Mouse (Mus musculus): ENCODE data around the gene Uaca. TPM values are rescaled to one million over a fixed set of nuclear protein-coding genes. Genes with fewer than 3 reads are reported as not detected.
A peak's percentile ranks its signal among the peaks of the same experiment; 100 is the strongest.

The Uaca gene
- total and polyA plus RNA-seq, 2 experiments from 2014 or later: 5.8 to 13.3 TPM

GRCm38 (mm10) chr9:60899797-60900459 is 105.6 kb downstream of the Uaca start:
- Histone ChIP-seq H3K4me1 (ENCODE audit: insufficient read depth, low read length) (0 out of 2 replicates have a peak, but pooled peaks cover 2% of the 10 kb centered on the region), H3K27me3 (ENCODE audit: insufficient read depth, low read length) (no peaks in the 10 kb centered on the region), H3K27ac (no peak overlapping the region), H3K9ac (replicated peaks; ENCODE audit: low read length) (no peak overlapping the region), H3K4me3 (ENCODE audit: low read length) (no peak overlapping the region), H3K4me2 (ENCODE audit: low read depth, low read length) (no peak overlapping the region), H3K36me3 (ENCODE audit: insufficient read depth, low read length) (no peaks in the 10 kb centered on the region), H3K9me3 (ENCODE audit: low read length) (no peaks in the 10 kb centered on the region)
- 67% methylated on average over 3 of the region's 3 CpGs for WGBS
- no peak for DNase-seq (ENCODE audit: low spot score)
- no peak for ATAC-seq
- no peak for TF ChIP-seq CTCF (IDR thresholded peaks at IDR 0.05; ENCODE audit: low read depth)

GRCm38 (mm10) chr9:60912266-60912665 is 117.9 kb downstream of the Uaca start:
- H3K4me2 ChIP-seq (ENCODE audit: low read depth, low read length): no peak overlapping the region
- H3K4me3 ChIP-seq (ENCODE audit: low read length): no peak overlapping the region
- H3K27me3 ChIP-seq (ENCODE audit: insufficient read depth, low read length): no peaks in the 10 kb centered on the region
- no peaks in the 10 kb centered on the region for H3K36me3 ChIP-seq (ENCODE audit: insufficient read depth, low read length)
- no peaks in the 10 kb centered on the region for H3K9me3 ChIP-seq (ENCODE audit: low read length)
- ATAC-seq (no peak), DNase-seq (ENCODE audit: low spot score) (no peak)
- H3K4me1 ChIP-seq (ENCODE audit: insufficient read depth, low read length): no peaks in the 10 kb centered on the region
- 80% methylated on average over 1 of the region's 1 CpGs for WGBS
- H3K27ac ChIP-seq: no peak overlapping the region
- no peak for TF ChIP-seq CTCF (IDR thresholded peaks at IDR 0.05; ENCODE audit: low read depth)
- H3K9ac ChIP-seq (replicated peaks; ENCODE audit: low read length): no peak overlapping the region

GRCm38 (mm10) chr9:60913626-60914025 is 119.3 kb downstream of the Uaca start:
- H3K36me3 ChIP-seq (ENCODE audit: insufficient read depth, low read length): no peaks in the 10 kb centered on the region
- no peaks in the 10 kb centered on the region for H3K4me1 ChIP-seq (ENCODE audit: insufficient read depth, low read length)
- H3K9me3 ChIP-seq (ENCODE audit: low read length): no peaks in the 10 kb centered on the region
- no peak overlapping the region for H3K27ac ChIP-seq
- no peak overlapping the region for H3K9ac ChIP-seq (replicated peaks; ENCODE audit: low read length)
- no peaks in the 10 kb centered on the region for H3K27me3 ChIP-seq (ENCODE audit: insufficient read depth, low read length)
- ATAC-seq (no peak), DNase-seq (ENCODE audit: low spot score) (no peak)
- 83% methylated on average over 3 of the region's 3 CpGs for WGBS
- no peak overlapping the region for H3K4me2 ChIP-seq (ENCODE audit: low read depth, low read length)
- no peak for TF ChIP-seq CTCF (IDR thresholded peaks at IDR 0.05; ENCODE audit: low read depth)
- H3K4me3 ChIP-seq (ENCODE audit: low read length): no peak overlapping the region

- Histone ChIP-seq H3K4me1 (ENCODE audit: insufficient read depth, low read length) (no peaks in the 10 kb centered on the region), H3K9me3 (ENCODE audit: low read length) (no peaks in the 10 kb centered on the region), H3K4me3 (ENCODE audit: low read length) (no peak overlapping the region), H3K9ac (replicated peaks; ENCODE audit: low read length) (no peak overlapping the region), H3K4me2 (ENCODE audit: low read depth, low read length) (no peak overlapping the region), H3K36me3 (ENCODE audit: insufficient read depth, low read length) (no peaks in the 10 kb centered on the region), H3K27me3 (ENCODE audit: insufficient read depth, low read length) (no peaks in the 10 kb centered on the region), H3K27ac (no peak overlapping the region)
- WGBS: 44% methylated on average over 8 of the region's 8 CpGs
- DNase-seq (ENCODE audit: low spot score) (peak; percentile 5), ATAC-seq (no peak)
- TF ChIP-seq CTCF (IDR thresholded peaks at IDR 0.05; ENCODE audit: low read depth): no peak
Measured at GRCm38 (mm10) chr9:60919936-60920672, 125.8 kb downstream of the Uaca start.

GRCm38 (mm10) chr9:60920673-60921062 is 126.3 kb downstream of the Uaca start:
- DNase-seq (ENCODE audit: low spot score) (no peak), ATAC-seq (no peak)
- 68% methylated on average over 10 of the region's 10 CpGs for WGBS
- Histone ChIP-seq H3K4me3 (ENCODE audit: low read length) (no peak overlapping the region), H3K4me1 (ENCODE audit: insufficient read depth, low read length) (no peaks in the 10 kb centered on the region), H3K9me3 (ENCODE audit: low read length) (no peaks in the 10 kb centered on the region), H3K27me3 (ENCODE audit: insufficient read depth, low read length) (no peaks in the 10 kb centered on the region), H3K27ac (no peak overlapping the region), H3K36me3 (ENCODE audit: insufficient read depth, low read length) (no peaks in the 10 kb centered on the region), H3K4me2 (ENCODE audit: low read depth, low read length) (no peak overlapping the region), H3K9ac (replicated peaks; ENCODE audit: low read length) (no peak overlapping the region)
- no peak for TF ChIP-seq CTCF (IDR thresholded peaks at IDR 0.05; ENCODE audit: low read depth)

- Histone ChIP-seq H3K9ac (replicated peaks; ENCODE audit: low read length) (no peak overlapping the region), H3K27me3 (ENCODE audit: insufficient read depth, low read length) (no peaks in the 10 kb centered on the region), H3K9me3 (ENCODE audit: low read length) (no peaks in the 10 kb centered on the region), H3K4me3 (ENCODE audit: low read length) (no peak overlapping the region), H3K4me1 (ENCODE audit: insufficient read depth, low read length) (no peaks in the 10 kb centered on the region), H3K36me3 (ENCODE audit: insufficient read depth, low read length) (no peaks in the 10 kb centered on the region), H3K27ac (no peak overlapping the region), H3K4me2 (ENCODE audit: low read depth, low read length) (no peak overlapping the region)
- WGBS: 92% methylated on average over 4 of the region's 4 CpGs
- DNase-seq (ENCODE audit: low spot score): no peak
- no peak for TF ChIP-seq CTCF (IDR thresholded peaks at IDR 0.05; ENCODE audit: low read depth)
- no peak for ATAC-seq
Measured at GRCm38 (mm10) chr9:60921287-60921686, 126.9 kb downstream of the Uaca start.

- no peaks in the 10 kb centered on the region for H3K4me1 ChIP-seq (ENCODE audit: insufficient read depth, low read length)
- no peak overlapping the region for H3K4me3 ChIP-seq (ENCODE audit: low read length)
- H3K4me2 ChIP-seq (ENCODE audit: low read depth, low read length): no peak overlapping the region
- H3K27ac ChIP-seq: no peak overlapping the region
- H3K9ac ChIP-seq (replicated peaks; ENCODE audit: low read length): no peak overlapping the region
- no peak for DNase-seq (ENCODE audit: low spot score)
- H3K36me3 ChIP-seq (ENCODE audit: insufficient read depth, low read length): no peaks in the 10 kb centered on the region
- no peak for TF ChIP-seq CTCF (IDR thresholded peaks at IDR 0.05; ENCODE audit: low read depth)
- no peaks in the 10 kb centered on the region for H3K27me3 ChIP-seq (ENCODE audit: insufficient read depth, low read length)
- 88% methylated on average over 5 of the region's 5 CpGs for WGBS
- H3K9me3 ChIP-seq (ENCODE audit: low read length): no peaks in the 10 kb centered on the region
- ATAC-seq: no peak
Measured at GRCm38 (mm10) chr9:60921831-60922230, 127.5 kb downstream of the Uaca start.

All from hindbrain, postnatal 0 days (tissue).